Mouse (Mus musculus) embryonic facial prominence, embryonic 14.5 days (tissue): ENCODE results near the gene Tfr2. TPM values are rescaled to one million over a fixed set of nuclear protein-coding genes. Genes with fewer than 3 reads are reported as not detected.

Source experiments
- ATAC-seq: fragments of 200-750 bp; cut with Nextera tagmentation; 2 replicates; pipeline ENCODE4 v1.8.0; 2017; ENCODE audit warnings: low read depth, moderate number of reproducible peaks, moderate TSS enrichment
- DNase-seq: peaks from one replicate; pipeline ENCODE4 v3.0.0-alpha.2; 2015; ENCODE audit warnings: low spot score
- H3K27ac ChIP-seq: fragments of 300-500 bp; sonication (generic); replicated peaks from 2 replicates; pipeline ENCODE4 v1.5.1; 2014; ENCODE audit warnings: low read depth, mild to moderate bottlenecking, low read length, moderate library complexity
- H3K27me3 ChIP-seq: fragments of 300-500 bp; sonication (generic); replicated peaks from 2 replicates; pipeline ENCODE4 v1.6.1; 2014; ENCODE audit warnings: low read length; ENCODE audit not compliant: control insufficient read depth, insufficient read depth
- H3K36me3 ChIP-seq: fragments of 300-500 bp; sonication (generic); 2 replicates; pipeline ENCODE4 v1.6.1; 2014; ENCODE audit warnings: low read length, mixed read lengths; ENCODE audit not compliant: control insufficient read depth, insufficient read depth
- H3K4me1 ChIP-seq: fragments of 300-500 bp; sonication (generic); 2 replicates; pipeline ENCODE4 v1.6.1; 2014; ENCODE audit warnings: antibody characterized with exemption, low read length; ENCODE audit not compliant: control insufficient read depth, insufficient read depth
- H3K4me2 ChIP-seq: fragments of 300-500 bp; sonication (generic); 2 replicates; pipeline ENCODE4 v1.6.1; 2014; ENCODE audit warnings: low read depth, mild to moderate bottlenecking, low read length, moderate library complexity, mixed read lengths
- H3K4me3 ChIP-seq: fragments of 300-500 bp; sonication (generic); 2 replicates; pipeline ENCODE4 v1.5.1; 2014; ENCODE audit warnings: low read depth, mild to moderate bottlenecking, low read length
- H3K9ac ChIP-seq: fragments of 300-500 bp; sonication (generic); 2 replicates; pipeline ENCODE4 v1.6.1; 2014; ENCODE audit warnings: low read depth, mild to moderate bottlenecking, low read length, moderate library complexity, mixed read lengths
- H3K9me3 ChIP-seq: fragments of 300-500 bp; sonication (generic); 2 replicates; pipeline ENCODE4 v1.6.1; 2016; ENCODE audit warnings: low read length; ENCODE audit not compliant: control insufficient read depth
- WGBS: fragments of 180-500 bp; shearing (Covaris S2); extraction: QIAGEN DNeasy Blood & Tissue Kit; methylation state at CpG from one replicate; pipeline ENCODE4 v1.1.7; 2014; 5-methylcytosine and 5-hydroxymethylcytosine counted together
- polyA plus RNA-seq: library from polyadenylated mRNA; unstranded; fragments of >200 nt; fragmentation: Nextera tagmentation; extraction: Ambion mirVana; gene quantifications from 2 replicates; pipeline ENCODE4 v1.2.1, GENCODE M21; 2014

The Tfr2 gene
- polyA plus RNA-seq, 1 experiment from 2014 or later, result 1.1 TPM

- no peaks in the 10 kb centered on the region for H3K4me1 ChIP-seq
- H3K4me3 ChIP-seq, result no peak overlapping the region
- ATAC-seq (no peak), DNase-seq (no peak)
- no peaks in the 10 kb centered on the region; the same call in 1 of the 2 replicates for H3K27me3 ChIP-seq
- WGBS, result 68% methylated on average over 6 of the region's 6 CpGs
- H3K4me2 ChIP-seq, result no peak overlapping the region
- no peak overlapping the region for H3K27ac ChIP-seq
- no peak overlapping the region for H3K9ac ChIP-seq
- H3K9me3 ChIP-seq, result no peaks in the 10 kb centered on the region
- no peaks in the 10 kb centered on the region for H3K36me3 ChIP-seq
Observed at GRCm38 (mm10) chr5:137544926-137545325, 24.7 kb upstream of the Tfr2 start.

- Histone ChIP-seq H3K9ac (no peak overlapping the region), H3K4me1 (no peaks in the 10 kb centered on the region), H3K36me3 (no peaks in the 10 kb centered on the region), H3K9me3 (no peaks in the 10 kb centered on the region), H3K27ac (no peak overlapping the region), H3K27me3 (no peaks in the 10 kb centered on the region; the same call in 1 of the 2 replicates), H3K4me2 (no peak overlapping the region), H3K4me3 (no peak overlapping the region)
- 58% methylated on average over 4 of the region's 4 CpGs for WGBS
- no peak for DNase-seq
- ATAC-seq, result no peak
Observed at GRCm38 (mm10) chr5:137545596-137545995, 24.0 kb upstream of the Tfr2 start.

GRCm38 (mm10) chr5:137549840-137550239 is 19.8 kb upstream of the Tfr2 start:
- DNase-seq, result no peak

GRCm38 (mm10) chr5:137551119-137551518 is 18.5 kb upstream of the Tfr2 start:
- Histone ChIP-seq H3K4me1 (no peaks in the 10 kb centered on the region), H3K27me3 (peaks cover 9% of the 10 kb centered on the region), H3K36me3 (no peaks in the 10 kb centered on the region), H3K27ac (no peak overlapping the region), H3K9ac (no peak overlapping the region), H3K9me3 (no peaks in the 10 kb centered on the region), H3K4me2 (no peak overlapping the region), H3K4me3 (no peak overlapping the region)
- DNase-seq, result no peak
- no peak for ATAC-seq
- 70% methylated on average over 5 of the region's 5 CpGs for WGBS

More at GRCm38 (mm10) chr5:137549840-137550239, 19.8 kb upstream of the Tfr2 start:
- WGBS, result 65% methylated on average over 2 of the region's 2 CpGs
- Histone ChIP-seq H3K4me2 (no peak overlapping the region), H3K27me3 (peaks cover 6% of the 10 kb centered on the region), H3K4me1 (no peaks in the 10 kb centered on the region), H3K9ac (no peak overlapping the region), H3K9me3 (no peaks in the 10 kb centered on the region), H3K4me3 (no peak overlapping the region), H3K27ac (no peak overlapping the region), H3K36me3 (no peaks in the 10 kb centered on the region)
- no peak for ATAC-seq

GRCm38 (mm10) chr5:137553000-137553399 is 16.6 kb upstream of the Tfr2 start:
- ATAC-seq (no peak), DNase-seq (no peak)
- peak overlapping the region; percentile 20 for H3K4me3 ChIP-seq
- H3K27ac ChIP-seq, result no peak overlapping the region
- peaks cover 9% of the 10 kb centered on the region for H3K27me3 ChIP-seq
- peak overlapping the region; percentile 48 for H3K4me2 ChIP-seq
- no peaks in the 10 kb centered on the region for H3K36me3 ChIP-seq
- WGBS, result 29% methylated on average over 6 of the region's 6 CpGs
- H3K4me1 ChIP-seq, result no peaks in the 10 kb centered on the region
- no peaks in the 10 kb centered on the region for H3K9me3 ChIP-seq
- no peak overlapping the region for H3K9ac ChIP-seq

- 2% methylated on average over 29 of the region's 37 CpGs for WGBS
Observed at GRCm38 (mm10) chr5:137553411-137553837, 16.2 kb upstream of the Tfr2 start, which contains the start of gene Actl6b. Gene Actl6b (plus strand): TSS chr5:137553517.

GRCm38 (mm10) chr5:137553898-137554297 is 15.7 kb upstream of the Tfr2 start:
- Histone ChIP-seq H3K27ac (no peak overlapping the region), H3K9ac (no peak overlapping the region; the same call in 1 of the 2 replicates), H3K9me3 (no peaks in the 10 kb centered on the region), H3K4me1 (no peaks in the 10 kb centered on the region), H3K36me3 (no peaks in the 10 kb centered on the region), H3K4me3 (peak overlapping the region; percentile 20), H3K27me3 (peaks cover 9% of the 10 kb centered on the region), H3K4me2 (peak overlapping the region; percentile 48)
- ATAC-seq (no peak; the same call in 1 of the 2 replicates), DNase-seq (no peak)
- 43% methylated on average over 11 of the region's 11 CpGs for WGBS

More at GRCm38 (mm10) chr5:137553411-137553837, 16.2 kb upstream of the Tfr2 start, which contains the start of gene Actl6b:
- Histone ChIP-seq H3K36me3 (no peaks in the 10 kb centered on the region), H3K27me3 (peaks cover 9% of the 10 kb centered on the region), H3K27ac (no peak within 1 kb of the TSS), H3K9ac (no peak within 1 kb of the TSS; the same call in 1 of the 2 replicates), H3K4me1 (no peaks in the 10 kb centered on the region), H3K9me3 (no peaks in the 10 kb centered on the region), H3K4me2 (peak within 1 kb of the TSS; percentile 48), H3K4me3 (peak within 1 kb of the TSS; percentile 20)
- DNase-seq (peak; percentile 88), ATAC-seq (peak; percentile 93)

- Histone ChIP-seq H3K36me3 (no peaks in the 10 kb centered on the region), H3K4me1 (no peaks in the 10 kb centered on the region), H3K4me3 (no peak overlapping the region), H3K4me2 (no peak overlapping the region), H3K9me3 (no peaks in the 10 kb centered on the region), H3K27me3 (no peaks in the 10 kb centered on the region), H3K27ac (no peak overlapping the region), H3K9ac (no peak overlapping the region)
- no peak for ATAC-seq
- WGBS, result 66% methylated on average over 6 of the region's 6 CpGs
- DNase-seq, result no peak
Observed at GRCm38 (mm10) chr5:137561556-137561955, 8.1 kb upstream of the Tfr2 start.

GRCm38 (mm10) chr5:137562965-137563364 is 6.7 kb upstream of the Tfr2 start:
- no peak overlapping the region for H3K27ac ChIP-seq
- no peaks in the 10 kb centered on the region for H3K27me3 ChIP-seq
- H3K4me3 ChIP-seq, result no peak overlapping the region
- 70% methylated on average over 10 of the region's 10 CpGs for whole genome bisulfite sequencing
- ATAC-seq (no peak), DNase-seq (no peak)
- H3K36me3 ChIP-seq, result no peaks in the 10 kb centered on the region
- H3K9ac ChIP-seq, result no peak overlapping the region
- H3K9me3 ChIP-seq, result no peaks in the 10 kb centered on the region
- no peak overlapping the region for H3K4me2 ChIP-seq
- no peaks in the 10 kb centered on the region for H3K4me1 ChIP-seq
